Mouse (Mus musculus): ENCODE data around the gene Rbfox1. TPM values are rescaled to one million over a fixed set of nuclear protein-coding genes. Genes with fewer than 3 reads are reported as not detected.

Gene Rbfox1
- polyA plus RNA-seq, 1 experiment from 2014 or later = 1.9 TPM

DNA sequence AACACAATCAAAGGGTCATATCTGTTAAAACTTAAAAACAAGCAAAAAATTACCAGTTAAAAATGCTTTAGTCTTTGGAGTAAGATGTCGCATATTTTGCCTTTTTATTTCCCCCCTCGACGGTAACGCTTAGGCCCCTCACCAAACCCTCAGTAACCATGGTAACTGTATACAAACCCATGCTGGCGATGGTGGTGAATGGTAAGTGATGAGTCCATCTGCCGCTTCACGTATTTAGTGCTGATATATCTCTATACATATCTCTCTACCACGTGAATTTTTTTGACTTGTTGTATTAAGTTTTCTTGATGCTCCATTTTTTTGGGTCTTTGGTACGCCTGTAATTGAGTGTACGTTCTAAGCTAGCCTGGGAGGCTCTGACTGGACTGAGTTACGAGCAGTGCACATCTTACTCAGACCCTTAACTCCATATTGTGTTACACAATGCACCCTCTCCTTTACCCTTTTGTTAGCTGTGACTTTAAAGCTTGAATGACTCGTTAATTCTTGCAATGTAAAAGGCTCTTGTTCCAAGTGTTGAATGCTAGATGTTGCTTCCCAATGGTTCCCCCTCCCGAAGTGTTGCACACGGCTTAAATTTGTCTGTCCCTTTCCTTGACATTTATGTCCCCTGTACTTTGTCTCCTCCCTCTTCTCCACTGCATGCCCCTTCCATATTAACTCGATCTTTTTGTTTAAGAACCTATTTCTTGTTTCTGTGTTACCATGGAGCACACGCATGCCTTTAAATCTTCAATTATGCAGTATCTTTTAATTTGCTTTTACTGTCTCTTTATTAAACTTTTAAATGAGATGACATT is 1408.0 kb downstream of the Rbfox1 start:
- no peak for TF ChIP-seq EP300 (optimal IDR thresholded peaks at IDR 0.05)
- no peak for TF ChIP-seq CTCF (IDR thresholded peaks at IDR 0.05; ENCODE audit: low read depth)
- H3K4me3 ChIP-seq (ENCODE audit: low read depth, low read length) = no peak overlapping the region
- no peaks in the 10 kb centered on the region for H3K9me3 ChIP-seq (ENCODE audit: control insufficient read depth, low read length)
- H3K27me3 ChIP-seq (ENCODE audit: control insufficient read depth, insufficient read depth, low read length) = no peaks in the 10 kb centered on the region
- DNase-seq (ENCODE audit: low spot score) = no peak
- H3K36me3 ChIP-seq (ENCODE audit: control insufficient read depth, insufficient read depth, low read length) = no peaks in the 10 kb centered on the region
- 88% methylated on average over 16 of the region's 16 CpGs for WGBS
- H3K27ac ChIP-seq (replicated peaks) = no peak overlapping the region
- no peaks in the 10 kb centered on the region for H3K4me1 ChIP-seq (replicated peaks; ENCODE audit: control insufficient read depth, insufficient read depth)
- no peak for ATAC-seq (ENCODE audit: low FRiP score, low TSS enrichment)
- H3K9ac ChIP-seq (ENCODE audit: low read length) = no peak overlapping the region
- H3K4me2 ChIP-seq (replicated peaks; ENCODE audit: low read depth) = no peak overlapping the region

DNA sequence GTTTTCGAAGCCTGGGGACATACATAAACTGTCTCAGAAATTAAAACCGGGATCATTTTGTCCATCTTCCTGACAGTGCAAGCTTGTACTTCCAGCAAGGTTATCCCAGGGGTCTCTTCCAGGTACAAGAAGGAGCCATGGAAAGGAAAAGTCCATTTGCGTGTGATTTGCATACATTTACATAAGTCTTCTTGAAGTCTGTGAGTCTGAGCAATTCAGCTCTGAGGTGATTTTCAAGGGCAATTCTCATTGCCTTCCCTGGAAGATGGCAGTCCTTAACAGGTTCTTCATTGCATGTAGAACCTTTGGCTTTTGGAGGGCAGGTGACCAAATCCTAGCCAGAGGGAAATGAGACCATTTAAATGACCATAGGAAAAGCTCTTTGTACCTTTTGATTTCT is 1417.3 kb downstream of the Rbfox1 start:
- Histone ChIP-seq H3K4me3 (ENCODE audit: low read depth, low read length) (no peak overlapping the region), H3K36me3 (ENCODE audit: control insufficient read depth, insufficient read depth, low read length) (no peaks in the 10 kb centered on the region), H3K9me3 (ENCODE audit: control insufficient read depth, low read length) (no peaks in the 10 kb centered on the region), H3K4me1 (replicated peaks; ENCODE audit: control insufficient read depth, insufficient read depth) (no peaks in the 10 kb centered on the region), H3K27ac (replicated peaks) (no peak overlapping the region), H3K4me2 (replicated peaks; ENCODE audit: low read depth) (no peak overlapping the region), H3K9ac (ENCODE audit: low read length) (no peak overlapping the region), H3K27me3 (ENCODE audit: control insufficient read depth, insufficient read depth, low read length) (no peaks in the 10 kb centered on the region)
- no peak for TF ChIP-seq CTCF (IDR thresholded peaks at IDR 0.05; ENCODE audit: low read depth)
- TF ChIP-seq EP300 (optimal IDR thresholded peaks at IDR 0.05) = no peak
- 76% methylated on average over 3 of the region's 3 CpGs for WGBS
- ATAC-seq (ENCODE audit: low FRiP score, low TSS enrichment) (no peak), DNase-seq (ENCODE audit: low spot score) (no peak)

DNA sequence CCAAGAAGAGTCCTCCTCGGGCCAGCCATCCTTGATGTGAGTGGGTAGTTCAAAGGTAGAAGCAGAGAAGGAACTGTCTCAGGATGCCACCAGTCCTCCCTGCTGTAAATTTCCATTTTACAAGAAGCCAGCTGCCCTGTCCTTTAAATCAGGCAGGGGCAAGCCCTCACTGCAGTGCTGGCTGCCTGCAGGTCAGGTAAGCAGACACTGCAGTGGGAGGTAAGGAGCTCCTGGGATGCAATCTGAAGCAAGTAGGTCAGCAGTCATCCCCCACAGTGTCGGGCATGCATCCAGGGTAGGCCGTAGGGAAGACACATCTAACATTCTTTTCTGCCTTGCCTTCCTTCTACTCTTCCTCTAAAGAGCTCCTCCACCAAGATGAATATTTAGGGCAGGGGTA is 1444.0 kb downstream of the Rbfox1 start:
- no peaks in the 10 kb centered on the region for H3K9me3 ChIP-seq (ENCODE audit: control insufficient read depth, low read length)
- H3K36me3 ChIP-seq (ENCODE audit: control insufficient read depth, insufficient read depth, low read length) = no peaks in the 10 kb centered on the region
- H3K4me2 ChIP-seq (replicated peaks; ENCODE audit: low read depth) = no peak overlapping the region
- ATAC-seq (ENCODE audit: low FRiP score, low TSS enrichment) (no peak), DNase-seq (ENCODE audit: low spot score) (no peak)
- no peak overlapping the region for H3K9ac ChIP-seq (ENCODE audit: low read length)
- H3K4me3 ChIP-seq (ENCODE audit: low read depth, low read length) = no peak overlapping the region
- H3K4me1 ChIP-seq (replicated peaks; ENCODE audit: control insufficient read depth, insufficient read depth) = no peaks in the 10 kb centered on the region
- TF ChIP-seq EP300 (optimal IDR thresholded peaks at IDR 0.05) = no peak
- no peak for TF ChIP-seq CTCF (IDR thresholded peaks at IDR 0.05; ENCODE audit: low read depth)
- WGBS = 77% methylated on average over 3 of the region's 3 CpGs
- no peak overlapping the region for H3K27ac ChIP-seq (replicated peaks)
- H3K27me3 ChIP-seq (ENCODE audit: control insufficient read depth, insufficient read depth, low read length) = no peaks in the 10 kb centered on the region

DNA sequence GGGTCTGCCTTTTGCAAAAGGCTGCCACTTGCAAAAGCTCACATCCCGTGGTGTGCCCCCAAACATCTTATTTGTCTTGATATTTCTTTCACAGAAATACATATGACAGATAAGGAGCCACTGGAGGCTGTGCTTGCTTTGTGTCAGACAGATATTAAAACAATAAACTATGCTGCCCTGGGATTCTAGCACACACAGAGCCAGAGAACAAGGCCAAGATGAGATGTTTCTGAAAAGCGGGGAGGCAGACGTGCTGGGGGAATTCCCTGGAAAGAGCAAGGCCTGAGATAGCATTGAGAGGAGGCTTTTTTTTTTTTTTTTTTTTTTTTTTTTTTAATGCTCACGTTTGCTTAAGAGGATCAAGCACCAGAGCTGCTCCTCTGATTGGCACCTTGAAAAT is 1456.0 kb downstream of the Rbfox1 start:
- ATAC-seq (ENCODE audit: low FRiP score, low TSS enrichment) (no peak), DNase-seq (ENCODE audit: low spot score) (no peak)
- no peaks in the 10 kb centered on the region for H3K9me3 ChIP-seq (ENCODE audit: control insufficient read depth, low read length)
- no peak overlapping the region for H3K9ac ChIP-seq (ENCODE audit: low read length)
- no peaks in the 10 kb centered on the region for H3K27me3 ChIP-seq (ENCODE audit: control insufficient read depth, insufficient read depth, low read length)
- TF ChIP-seq CTCF (IDR thresholded peaks at IDR 0.05; ENCODE audit: low read depth) = no peak
- no peak for TF ChIP-seq EP300 (optimal IDR thresholded peaks at IDR 0.05)
- no peak overlapping the region for H3K27ac ChIP-seq (replicated peaks)
- 29% methylated on average over 4 of the region's 4 CpGs for WGBS
- no peak overlapping the region for H3K4me2 ChIP-seq (replicated peaks; ENCODE audit: low read depth)
- no peaks in the 10 kb centered on the region for H3K4me1 ChIP-seq (replicated peaks; ENCODE audit: control insufficient read depth, insufficient read depth)
- H3K36me3 ChIP-seq (ENCODE audit: control insufficient read depth, insufficient read depth, low read length) = no peaks in the 10 kb centered on the region
- H3K4me3 ChIP-seq (ENCODE audit: low read depth, low read length) = no peak overlapping the region

DNA sequence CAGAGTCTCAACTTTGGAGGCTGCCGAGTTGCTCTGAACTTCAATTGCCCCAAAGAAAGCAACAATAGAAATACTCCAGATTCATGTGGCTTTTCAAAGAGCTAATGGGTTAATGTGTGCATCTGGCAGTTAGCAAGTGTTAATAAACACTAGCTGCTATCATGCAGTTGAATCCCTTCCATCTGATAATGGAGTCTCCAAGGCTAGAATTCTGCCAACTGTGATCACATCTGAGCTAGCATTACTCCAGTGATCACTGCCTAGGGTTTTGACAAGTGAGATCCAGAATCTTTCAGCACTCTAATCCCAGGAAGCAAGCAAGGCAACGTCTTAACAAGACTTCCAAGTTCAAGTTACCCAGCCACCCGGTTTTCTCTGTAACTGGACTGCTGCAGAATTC is 1460.1 kb downstream of the Rbfox1 start:
- no peak overlapping the region for H3K4me2 ChIP-seq (replicated peaks; ENCODE audit: low read depth)
- ATAC-seq (ENCODE audit: low FRiP score, low TSS enrichment) = no peak
- no peaks in the 10 kb centered on the region for H3K36me3 ChIP-seq (ENCODE audit: control insufficient read depth, insufficient read depth, low read length)
- DNase-seq (ENCODE audit: low spot score) = no peak
- no peak overlapping the region for H3K27ac ChIP-seq (replicated peaks)
- H3K4me1 ChIP-seq (replicated peaks; ENCODE audit: control insufficient read depth, insufficient read depth) = no peaks in the 10 kb centered on the region
- H3K9ac ChIP-seq (ENCODE audit: low read length) = no peak overlapping the region
- WGBS = 45% methylated on average over 3 of the region's 3 CpGs
- TF ChIP-seq EP300 (optimal IDR thresholded peaks at IDR 0.05) = no peak
- no peak for TF ChIP-seq CTCF (IDR thresholded peaks at IDR 0.05; ENCODE audit: low read depth)
- no peaks in the 10 kb centered on the region for H3K27me3 ChIP-seq (ENCODE audit: control insufficient read depth, insufficient read depth, low read length)
- no peaks in the 10 kb centered on the region for H3K9me3 ChIP-seq (ENCODE audit: control insufficient read depth, low read length)
- no peak overlapping the region for H3K4me3 ChIP-seq (ENCODE audit: low read depth, low read length)

DNA sequence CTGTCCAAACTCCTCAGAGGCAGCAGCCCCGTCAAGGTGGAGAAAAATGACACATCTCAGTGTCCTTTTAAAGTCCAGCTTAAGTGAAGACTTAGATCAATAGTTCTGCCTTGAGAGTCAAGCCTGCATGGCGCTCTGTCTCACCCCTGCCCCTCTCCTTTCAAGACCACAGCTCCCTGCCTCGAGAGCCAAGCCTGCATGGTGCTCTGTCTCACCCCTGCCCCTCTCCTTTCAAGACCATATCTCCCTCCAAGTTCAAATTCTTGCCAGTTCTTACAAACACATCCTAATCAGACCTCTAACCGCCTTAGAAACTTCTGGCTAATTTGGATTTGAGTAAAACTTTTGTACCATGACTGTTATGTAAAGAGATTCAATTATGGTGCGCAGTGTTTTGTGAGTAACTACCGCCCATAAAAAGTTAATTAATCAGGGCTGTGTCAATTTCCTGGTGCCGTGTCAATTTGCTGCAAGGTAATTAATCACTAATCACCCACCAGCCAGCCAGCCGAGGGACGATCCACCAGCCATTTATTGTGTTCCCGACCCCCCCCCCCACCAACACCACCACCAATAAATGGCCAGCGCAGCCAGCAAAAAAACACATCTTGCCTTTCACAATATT is 1461.0 kb downstream of the Rbfox1 start:
- no peaks in the 10 kb centered on the region for H3K9me3 ChIP-seq (ENCODE audit: control insufficient read depth, low read length)
- no peak overlapping the region for H3K4me2 ChIP-seq (replicated peaks; ENCODE audit: low read depth)
- no peak overlapping the region for H3K27ac ChIP-seq (replicated peaks)
- H3K4me1 ChIP-seq (replicated peaks; ENCODE audit: control insufficient read depth, insufficient read depth) = no peaks in the 10 kb centered on the region
- WGBS = 53% methylated on average over 11 of the region's 11 CpGs
- no peak for TF ChIP-seq EP300 (optimal IDR thresholded peaks at IDR 0.05)
- TF ChIP-seq CTCF (IDR thresholded peaks at IDR 0.05; ENCODE audit: low read depth) = no peak
- H3K27me3 ChIP-seq (ENCODE audit: control insufficient read depth, insufficient read depth, low read length) = no peaks in the 10 kb centered on the region
- no peak for ATAC-seq (ENCODE audit: low FRiP score, low TSS enrichment)
- H3K4me3 ChIP-seq (ENCODE audit: low read depth, low read length) = no peak overlapping the region
- no peak overlapping the region for H3K9ac ChIP-seq (ENCODE audit: low read length)
- no peak for DNase-seq (ENCODE audit: low spot score)
- no peaks in the 10 kb centered on the region for H3K36me3 ChIP-seq (ENCODE audit: control insufficient read depth, insufficient read depth, low read length)
